Mouse (Mus musculus) activated CD4-positive, CD25-positive, alpha-beta regulatory T cell, adult 4 months (primary cell): Measurements from ENCODE around the gene Hnrnpa1. TPM values are rescaled to one million over a fixed set of nuclear protein-coding genes. Genes with fewer than 3 reads are reported as not detected.

ENCODE experiments used
- ATAC-seq: one replicate; pipeline ENCODE4 v1.8.0; 2017
- polyA plus RNA-seq, 2 experiments: library from polyadenylated mRNA; unstranded; fragments of 100-300 nt; shearing (Covaris generic); gene quantifications; one replicate each; pipeline ENCODE4 v1.2.1; 2017

The Hnrnpa1 gene
- 100 to 1,000 TPM; 335 to 345 TPM for polyA plus RNA-seq

DNA sequence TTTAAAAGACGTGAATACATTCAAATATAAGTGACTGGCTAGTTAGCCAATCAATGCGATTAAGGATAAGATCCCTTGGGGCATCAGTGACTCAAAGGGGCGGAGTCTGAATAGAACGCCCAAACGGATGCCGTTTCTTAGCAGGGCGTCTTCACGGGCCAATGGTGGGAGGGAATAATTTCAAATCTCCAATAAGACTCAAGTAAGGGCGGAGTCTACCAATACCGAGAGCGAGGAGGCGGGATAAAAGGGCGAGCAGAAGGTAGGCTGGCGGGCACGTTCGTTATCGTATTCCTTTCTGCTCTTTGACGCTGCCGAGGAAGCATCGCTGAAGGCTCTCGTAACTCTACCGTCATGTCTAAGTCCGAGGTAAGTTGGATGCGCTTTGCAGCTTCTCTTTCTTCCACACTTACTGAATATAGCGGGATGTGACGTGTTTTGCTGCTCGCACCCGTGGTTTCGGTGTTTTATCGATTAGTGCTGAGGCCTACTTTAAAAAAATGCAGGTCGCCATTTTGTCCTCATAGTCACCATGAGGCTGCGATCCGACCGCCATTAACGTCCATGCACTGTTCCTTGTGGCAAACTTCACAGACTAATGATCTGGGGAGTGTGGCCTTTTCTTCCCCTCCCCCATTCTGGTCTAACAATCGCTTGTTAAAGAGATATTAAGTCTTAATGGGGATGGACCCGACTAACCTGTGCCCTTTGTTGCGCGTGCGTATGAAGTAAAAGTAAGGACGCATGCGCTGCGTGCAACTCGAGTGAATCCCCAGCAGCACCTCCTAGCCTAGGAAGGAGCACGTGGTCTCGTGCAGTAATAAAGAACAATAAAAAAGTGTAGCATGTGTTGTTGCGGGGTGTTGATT lies at the start of gene Hnrnpa1:
TSS of gene Hnrnpa1 (plus strand) at position 273 of the 869 bp plus-strand sequence.
- peak; percentile 79 for ATAC-seq

DNA sequence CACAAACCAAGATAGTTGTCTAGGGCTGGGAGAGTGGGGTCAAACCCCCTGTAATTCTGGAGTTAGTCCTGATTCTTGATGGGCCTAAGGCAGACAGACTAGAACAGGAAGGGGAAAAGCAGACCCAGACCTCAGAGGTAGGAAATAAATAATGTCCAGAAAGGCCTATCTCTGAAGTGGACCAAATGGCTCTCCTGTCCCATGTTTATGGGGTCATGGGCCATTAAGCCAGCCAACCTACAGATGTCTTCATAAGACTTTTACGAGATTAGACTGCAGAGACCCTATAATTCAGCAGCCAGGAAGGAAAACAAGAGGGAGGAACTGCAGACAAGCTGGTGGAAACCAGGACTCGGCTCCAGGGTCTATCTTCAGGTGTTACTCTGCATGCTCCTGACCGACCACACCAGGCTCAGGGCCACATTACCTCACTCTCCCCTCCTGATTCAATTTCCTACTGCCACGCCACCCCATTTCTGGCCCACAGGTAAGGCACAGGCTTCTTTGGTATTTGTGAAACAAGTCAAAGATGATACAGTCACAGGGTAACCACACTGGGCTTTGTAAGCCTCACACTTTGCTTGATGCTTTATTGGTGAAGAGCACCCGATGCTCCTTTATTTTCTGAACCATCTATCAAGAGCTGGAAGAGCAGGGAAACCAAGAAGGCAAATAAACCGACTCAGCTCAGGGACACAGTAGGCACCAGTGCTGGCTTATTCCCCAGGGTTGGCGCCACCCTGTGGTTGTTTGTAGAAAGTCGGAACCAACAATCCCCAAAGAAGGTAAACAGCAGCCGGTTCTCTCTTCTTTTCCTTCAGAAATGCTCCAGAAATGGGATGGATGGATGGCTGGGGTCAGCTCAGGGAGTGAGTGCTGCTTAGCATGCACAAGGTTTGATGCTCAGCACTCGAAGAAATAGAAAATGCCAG lies 49.4 kb upstream of the Hnrnpa1 start:
- ATAC-seq, result peak; percentile 40

DNA sequence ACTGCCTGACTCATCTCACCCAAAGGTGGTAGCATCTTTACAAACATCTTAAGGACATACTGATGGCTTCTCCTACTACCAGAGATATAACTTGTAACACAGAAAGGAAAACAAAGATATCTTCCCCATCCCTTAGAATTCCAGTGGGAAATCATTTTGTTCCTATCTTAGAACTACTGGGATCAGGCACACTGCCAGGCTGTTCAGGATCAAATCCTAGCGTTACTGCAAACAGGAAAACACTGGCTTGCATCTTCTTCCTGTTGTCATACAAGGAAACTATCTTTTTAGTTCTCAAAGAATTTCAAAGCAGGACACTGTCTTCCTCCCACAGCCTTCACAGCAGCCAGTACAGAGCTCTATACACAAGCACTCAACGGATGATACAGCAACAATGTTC lies 46.6 kb upstream of the Hnrnpa1 start:
- ATAC-seq, result no peak

DNA sequence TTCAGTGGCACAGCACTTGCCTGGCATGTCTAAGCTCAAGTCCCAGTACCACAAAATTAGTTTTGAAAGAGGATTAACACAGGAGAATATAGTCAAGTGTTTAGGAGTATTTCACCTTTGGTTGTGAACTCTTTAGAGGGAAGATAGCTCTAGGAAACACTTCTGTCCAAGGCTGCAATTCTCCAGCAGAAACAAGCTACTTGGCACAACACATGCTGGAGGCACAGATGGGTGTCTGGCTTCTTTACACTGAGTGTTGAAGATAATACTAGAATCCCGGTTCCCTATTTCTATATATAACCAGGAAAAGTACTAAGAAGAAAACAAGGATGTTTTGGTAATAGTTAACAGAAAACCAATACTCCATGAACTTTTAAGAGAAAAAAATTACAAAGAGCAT lies 43.4 kb upstream of the Hnrnpa1 start:
- ATAC-seq, result no peak

DNA sequence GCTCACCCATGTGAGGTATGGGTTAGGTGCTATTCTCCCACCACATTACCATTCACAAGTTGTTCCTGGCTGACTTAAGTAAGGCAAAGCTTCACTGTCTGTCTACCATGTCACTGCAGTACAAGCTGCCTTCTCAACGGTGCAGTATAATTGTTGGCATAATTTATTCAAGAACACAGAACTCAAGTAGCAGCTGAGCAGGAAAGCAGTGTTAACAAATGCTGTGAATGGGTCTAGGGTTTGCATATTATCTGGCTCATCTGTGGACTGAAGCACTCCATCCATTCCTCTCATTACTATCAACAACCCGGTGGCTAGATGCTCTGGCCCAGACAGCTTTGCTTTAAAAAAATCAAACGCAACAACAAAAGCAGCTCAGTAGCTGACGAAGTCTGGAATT lies 42.4 kb upstream of the Hnrnpa1 start:
- ATAC-seq, result no peak

DNA sequence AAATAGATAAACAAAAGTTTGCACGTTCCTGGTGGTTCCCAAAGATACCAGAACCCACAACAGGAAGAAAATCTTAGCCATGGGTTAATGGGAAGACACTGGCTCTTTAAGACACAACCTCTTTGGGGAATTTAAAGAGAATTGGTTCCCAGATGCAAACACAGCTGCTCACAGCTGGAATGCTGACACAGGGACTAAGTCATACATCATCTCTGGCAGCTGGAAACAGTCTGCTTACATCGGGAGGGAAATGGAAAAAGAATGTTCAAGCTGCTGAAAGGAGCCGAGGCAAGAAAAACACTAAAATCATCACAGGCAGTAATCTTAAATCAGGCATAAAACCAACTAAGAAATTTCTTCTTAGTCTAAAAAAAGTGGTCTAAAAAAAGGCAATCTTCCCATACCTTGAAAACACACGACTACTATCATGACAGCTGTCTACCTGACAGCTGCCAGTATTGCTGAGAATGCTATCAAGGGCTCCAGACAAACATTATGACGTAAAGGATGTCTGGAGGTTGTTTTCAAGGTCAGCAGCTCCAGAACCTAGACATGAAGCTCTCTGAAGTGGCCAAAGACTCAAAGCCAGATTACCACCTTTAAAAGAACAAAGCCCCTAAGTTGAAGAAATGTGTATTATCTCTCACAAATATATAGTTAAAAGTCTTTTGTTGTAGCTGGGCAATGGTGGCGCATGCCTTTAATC lies 38.0 kb upstream of the Hnrnpa1 start:
- no peak for ATAC-seq

DNA sequence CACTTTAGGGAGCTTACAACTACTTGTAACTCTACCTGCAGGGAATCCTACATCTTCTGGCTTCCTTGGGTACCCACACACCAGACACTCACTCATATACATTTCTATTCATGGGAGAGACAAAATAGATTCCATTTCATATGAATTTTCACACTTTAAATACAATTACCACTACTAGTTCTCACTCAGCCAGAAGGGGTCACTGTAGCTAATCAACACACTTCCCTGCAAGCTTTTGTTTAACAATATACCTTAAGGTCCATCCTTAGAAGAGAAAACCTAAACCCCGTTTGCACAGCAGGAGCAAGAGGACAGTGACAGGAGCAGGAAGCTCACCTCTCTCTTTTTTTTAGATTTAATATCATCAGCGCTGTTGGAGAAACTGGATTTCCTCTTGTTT lies 35.1 kb upstream of the Hnrnpa1 start:
- ATAC-seq, result peak; percentile 28

DNA sequence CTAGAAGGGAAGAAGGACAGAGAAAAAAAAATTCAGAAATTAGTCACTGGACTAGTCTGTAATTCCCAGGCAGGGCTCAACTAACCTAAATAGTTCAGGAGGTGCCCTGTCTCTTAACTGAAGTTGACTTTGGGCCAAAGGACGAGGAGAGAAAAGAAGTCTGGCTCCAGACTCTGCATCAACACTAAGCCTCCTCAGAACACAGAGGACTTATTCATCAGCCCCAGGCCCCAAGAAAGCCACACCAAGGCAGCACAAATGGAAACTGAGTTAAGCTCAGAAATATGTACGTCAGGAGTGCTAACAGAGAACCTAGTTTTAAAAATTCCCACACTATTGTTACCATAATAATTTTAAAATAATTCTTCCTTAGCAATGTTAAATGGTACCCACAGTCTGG lies 26.1 kb upstream of the Hnrnpa1 start:
- no peak for ATAC-seq

DNA sequence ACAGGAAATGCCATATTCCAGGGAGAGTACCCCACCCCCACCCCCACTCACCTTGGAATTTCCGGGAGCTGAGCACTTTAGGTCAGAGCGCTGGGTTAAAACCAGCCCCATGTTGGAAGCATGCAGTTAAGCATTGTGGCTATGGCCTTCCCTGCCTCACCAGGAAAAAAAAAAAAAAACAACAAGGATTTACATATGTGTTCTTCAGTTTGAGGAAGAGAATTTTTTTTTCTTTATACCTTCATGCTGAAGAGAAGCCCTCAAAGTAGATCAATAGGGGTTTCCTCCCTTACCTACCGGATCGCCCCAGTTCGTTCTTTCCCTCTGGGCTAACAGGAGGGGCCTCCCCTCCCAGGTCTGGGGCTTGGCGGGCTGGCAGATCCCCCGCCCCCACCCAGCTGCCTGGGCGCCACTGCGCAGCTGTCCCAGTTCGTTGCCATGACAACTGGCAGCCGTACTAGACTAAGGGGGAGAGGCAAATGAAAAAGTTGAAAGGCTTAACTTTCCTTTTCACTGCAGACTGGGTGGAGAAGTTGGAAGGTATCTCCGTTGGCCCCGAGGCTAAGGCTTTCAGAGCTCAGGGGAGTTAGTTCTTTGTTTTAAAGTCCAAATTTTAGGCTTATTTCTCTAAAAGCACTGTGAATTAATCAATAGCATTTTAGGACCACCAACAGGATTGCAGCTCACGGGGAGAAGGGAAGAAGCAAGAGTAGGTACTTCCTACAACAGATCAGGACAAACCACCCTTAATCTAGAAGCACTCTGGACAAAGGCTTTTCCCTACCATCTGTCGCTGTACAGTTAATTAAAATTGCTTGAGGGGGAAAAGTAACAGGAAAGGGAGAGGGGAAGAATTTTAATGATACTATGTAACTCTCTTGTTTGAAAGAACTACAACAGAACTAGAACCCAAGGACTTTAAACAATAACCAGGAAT lies 25.0 kb upstream of the Hnrnpa1 start:
- ATAC-seq, result peak; percentile 94

DNA sequence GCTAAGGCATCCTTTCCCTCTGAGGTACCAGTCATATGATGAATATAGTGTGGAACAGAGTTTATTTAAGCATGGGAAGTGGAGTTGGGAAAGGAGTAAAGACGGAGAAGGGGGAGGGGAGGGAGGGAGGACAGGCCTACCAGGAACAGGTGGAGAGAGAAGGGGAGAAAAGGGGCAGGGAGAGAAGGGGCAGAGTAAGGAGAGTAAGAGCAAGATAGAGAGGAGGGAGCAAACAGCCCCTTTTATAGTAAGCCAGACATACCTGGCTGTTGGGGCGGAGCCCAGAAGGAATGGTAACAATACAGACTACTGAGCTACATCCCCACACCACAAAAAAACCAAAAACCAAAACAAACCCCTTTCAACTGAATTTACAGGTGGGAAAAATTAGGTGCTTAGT lies 24.2 kb upstream of the Hnrnpa1 start:
- no peak for ATAC-seq

DNA sequence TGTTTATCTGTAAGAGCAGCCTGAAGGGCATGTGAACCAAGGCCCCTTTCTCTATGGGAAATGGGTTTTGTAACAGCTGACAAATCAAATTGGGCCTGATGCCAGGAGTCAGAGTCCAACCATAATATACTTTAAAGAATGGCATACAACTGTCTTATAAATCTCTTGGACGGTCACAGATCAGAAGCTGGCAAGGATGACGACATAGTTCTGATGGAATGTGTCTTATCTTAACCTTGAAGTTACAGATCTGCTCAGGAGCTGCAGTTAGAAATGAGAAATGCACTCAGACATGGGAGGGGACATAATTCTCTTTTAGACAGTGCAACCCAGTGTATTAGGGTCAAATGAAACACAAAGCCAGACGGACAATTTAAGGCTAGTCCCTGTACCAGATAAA lies 19.4 kb upstream of the Hnrnpa1 start:
- no peak for ATAC-seq

DNA sequence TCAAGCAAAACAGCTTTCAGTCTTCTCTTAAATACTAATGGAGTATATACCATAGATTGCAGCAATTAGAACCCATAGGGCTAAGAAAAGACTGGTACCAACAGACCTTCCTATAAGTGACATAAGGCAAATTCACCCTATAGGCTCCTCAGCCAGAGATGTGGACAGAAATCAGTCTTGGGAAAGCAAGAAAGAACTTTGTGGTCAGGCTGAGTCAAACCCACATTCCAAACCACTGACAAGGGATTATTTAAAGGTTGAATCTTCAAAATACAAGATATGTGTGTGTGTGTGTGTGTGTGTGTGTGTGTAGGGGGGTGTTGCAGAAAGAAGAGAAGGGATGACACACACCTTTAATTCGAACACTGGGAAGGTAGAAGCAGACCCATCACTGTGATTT lies 18.8 kb upstream of the Hnrnpa1 start:
- ATAC-seq, result no peak

DNA sequence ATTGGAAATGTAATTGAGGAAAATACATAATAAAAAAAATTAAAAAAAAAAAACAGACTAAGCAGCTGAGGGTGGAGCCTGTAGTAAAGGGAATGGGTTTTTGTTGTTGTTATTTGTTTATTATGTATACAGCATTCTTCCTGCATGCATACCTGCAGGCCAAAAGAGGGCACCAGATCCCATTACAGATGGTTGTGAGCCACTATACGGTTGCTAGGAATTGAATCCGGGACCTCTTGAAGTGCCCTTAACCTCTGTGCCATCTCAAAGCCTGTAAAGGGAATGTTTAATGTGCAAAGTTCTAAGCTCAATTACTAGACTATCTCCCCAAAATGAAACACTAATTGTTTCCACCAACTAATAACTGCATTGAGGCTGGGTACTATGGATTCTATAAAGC lies 16.1 kb upstream of the Hnrnpa1 start:
- ATAC-seq, result no peak

DNA sequence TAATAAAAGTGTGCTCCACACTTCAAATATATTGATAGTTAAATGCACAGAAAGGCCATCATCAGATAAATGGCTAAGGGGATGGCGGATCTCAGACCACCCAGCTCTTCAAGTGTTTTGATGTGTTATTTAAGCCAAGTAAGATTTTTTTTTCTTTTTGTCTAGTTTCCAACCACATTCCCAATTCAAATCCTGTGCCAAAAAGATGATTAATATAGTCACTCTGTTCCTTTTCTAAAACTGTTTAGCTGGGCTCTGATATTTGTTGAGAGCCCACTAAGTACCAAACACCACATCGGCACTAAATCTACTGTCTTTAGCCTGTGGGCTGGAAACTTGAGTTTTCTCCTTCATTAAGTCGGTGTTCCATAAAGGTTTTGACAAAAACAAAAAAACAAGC lies 13.2 kb upstream of the Hnrnpa1 start:
- ATAC-seq, result no peak

DNA sequence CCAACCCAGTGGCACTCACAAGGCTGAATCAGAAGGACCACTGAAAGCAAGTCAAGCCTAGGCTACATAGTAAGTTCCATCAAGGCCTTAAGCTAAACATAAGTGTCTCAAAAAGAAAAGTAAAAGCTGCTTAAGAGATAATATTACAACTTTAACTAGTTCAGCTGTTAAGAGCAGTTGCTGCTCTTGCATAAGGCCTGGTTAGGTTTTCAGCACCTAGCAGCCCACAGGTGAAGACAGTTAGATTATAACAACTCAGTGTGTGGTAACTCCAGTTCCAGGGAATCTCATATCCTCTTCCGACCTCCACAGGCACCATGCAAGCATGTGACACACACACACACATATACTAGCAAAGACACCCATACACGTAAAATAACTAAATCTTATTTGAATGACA lies 12.7 kb upstream of the Hnrnpa1 start:
- ATAC-seq, result no peak

DNA sequence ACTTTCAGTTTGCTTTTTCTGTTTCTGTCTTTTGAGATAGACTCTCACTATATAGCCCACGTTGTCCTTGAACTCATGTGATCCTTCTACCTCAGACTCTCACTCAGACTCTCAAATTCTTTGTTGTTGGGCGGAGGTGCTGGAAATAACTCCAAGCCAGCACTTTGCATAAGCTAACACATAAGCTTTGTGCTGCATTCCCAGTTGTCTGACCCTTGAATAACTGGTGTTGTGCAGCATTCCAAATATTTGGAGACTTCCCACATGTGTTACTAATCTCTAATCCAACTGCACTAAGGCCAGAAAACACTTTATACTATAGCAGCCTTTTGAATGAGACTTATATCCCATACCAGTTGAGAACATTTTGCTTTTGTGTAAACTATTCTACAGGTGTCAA lies 11.3 kb upstream of the Hnrnpa1 start:
- ATAC-seq, result no peak

DNA sequence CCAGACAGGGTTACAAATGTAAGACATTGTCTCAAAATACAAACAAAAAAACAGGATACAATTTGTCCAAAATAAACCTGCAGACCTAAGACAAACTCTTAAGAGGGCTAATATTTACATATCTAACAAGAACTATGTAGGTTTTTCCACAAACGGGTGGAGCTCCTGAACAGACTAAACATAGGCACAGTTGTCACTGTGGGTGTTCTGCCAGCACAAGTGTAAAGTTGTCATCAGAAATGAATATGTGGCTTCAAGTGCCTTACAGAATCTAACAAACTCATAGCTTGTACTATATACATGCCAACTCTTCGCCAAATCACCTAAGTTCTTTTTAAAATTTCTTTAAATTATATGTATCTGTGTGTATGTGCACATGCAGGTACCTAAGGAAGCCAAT lies 7.1 kb upstream of the Hnrnpa1 start:
- no peak for ATAC-seq

DNA sequence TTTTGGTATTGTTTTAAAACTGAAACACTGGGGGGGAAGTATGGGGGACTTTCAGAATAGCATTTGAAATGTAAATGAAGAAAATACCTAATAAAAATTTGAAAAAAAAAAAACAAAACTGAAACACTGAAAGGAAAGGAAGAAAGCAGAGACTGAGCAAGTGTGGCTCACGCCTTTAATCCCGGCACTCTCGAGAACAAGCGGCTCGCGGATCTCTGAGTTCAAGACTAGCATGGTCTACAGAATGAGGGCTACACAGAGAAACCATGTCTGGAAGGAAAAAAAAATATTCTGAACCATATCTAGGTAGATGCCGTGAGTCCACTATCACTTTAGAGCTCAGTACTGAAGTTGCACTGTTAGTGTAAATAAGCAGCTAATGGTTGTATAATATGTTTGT lies 2.9 kb upstream of the Hnrnpa1 start:
- ATAC-seq, result no peak

DNA sequence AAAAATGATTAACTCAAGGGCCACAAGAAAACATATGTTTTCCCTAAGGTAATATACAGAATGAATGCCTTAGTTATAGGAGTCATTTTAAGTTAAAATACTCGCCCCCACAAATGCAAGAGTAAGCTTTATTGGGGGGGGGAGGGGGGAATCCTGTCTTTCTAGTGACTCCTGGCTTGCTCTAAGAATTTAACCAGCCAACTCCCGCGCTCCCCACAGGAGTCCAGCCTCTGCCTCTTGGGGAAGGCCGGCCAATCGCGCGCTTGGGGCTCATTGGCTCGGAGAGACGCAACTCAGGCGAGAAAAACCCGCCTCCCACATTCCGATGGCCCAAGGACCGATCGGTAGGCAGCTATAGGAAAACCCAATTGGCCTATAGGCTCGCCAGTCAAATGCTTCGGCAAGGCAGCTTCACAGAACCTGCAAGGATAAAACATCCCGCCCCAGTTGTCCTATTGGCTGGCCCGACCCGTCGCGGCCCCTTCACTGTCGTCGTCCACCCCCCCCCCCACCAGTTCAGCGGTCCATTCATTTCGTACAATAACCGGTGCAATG lies 1.0 kb upstream of the Hnrnpa1 start:
- ATAC-seq, result peak; percentile 69

DNA sequence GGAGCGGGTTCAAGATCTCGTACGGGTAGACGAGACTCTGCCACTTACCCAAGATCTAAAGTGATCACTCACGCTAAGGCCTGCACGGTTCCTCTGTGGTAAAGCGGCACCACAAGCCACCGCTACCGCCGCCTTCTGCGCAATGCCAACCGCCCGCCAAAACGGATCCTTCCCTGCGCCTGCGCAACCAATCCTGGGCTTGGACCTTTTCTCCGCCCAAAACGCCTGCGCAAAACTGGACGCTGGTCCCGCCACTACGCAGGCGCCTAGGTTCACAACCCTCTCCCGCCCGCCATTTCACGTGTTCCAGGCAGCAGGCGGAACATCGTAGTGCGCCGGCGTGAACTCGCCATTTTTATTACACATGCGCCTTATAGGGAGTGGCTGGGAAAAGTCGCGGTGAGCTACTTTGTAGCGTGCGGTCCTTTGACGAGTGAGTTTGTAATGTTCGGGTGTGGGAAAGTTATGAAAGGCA lies 510 bp upstream of the Hnrnpa1 start, which contains the start of gene Cbx5:
TSS of gene Cbx5 (minus strand) at position 132 of the 475 bp plus-strand sequence.
- ATAC-seq, result peak; percentile 47
